Mouse (Mus musculus) ES-E14 (cell line): ENCODE results near the gene Klhdc4. TPM values are rescaled to one million over a fixed set of nuclear protein-coding genes. Genes with fewer than 3 reads are reported as not detected.

Experiments used
- DNase-seq: peaks from one replicate; pipeline ENCODE4 v3.0.0-alpha.2; 2013; ENCODE audit warnings: low read depth, low spot score
- H3K27ac ChIP-seq: 2 replicates; pipeline ENCODE4 v1.5.1; 2012; ENCODE audit warnings: low read depth, mild to moderate bottlenecking, low read length, moderate library complexity, mixed read lengths; ENCODE audit not compliant: poor library complexity, insufficient read depth, severe bottlenecking
- H3K36me3 ChIP-seq: 2 replicates; pipeline ENCODE4 v1.6.1; 2012; ENCODE audit warnings: mild to moderate bottlenecking, low read length, moderate library complexity, mixed read lengths; ENCODE audit not compliant: control insufficient read depth, poor library complexity, insufficient read depth, severe bottlenecking
- H3K4me1 ChIP-seq, 2 experiments: fragments of 150-350 bp in 1 of 2; sonication (generic) in 1 of 2; 2 replicates each; pipeline ENCODE4 v1.6.1; 2012; ENCODE audit warnings: low read length in 2 of 2, mild to moderate bottlenecking in 1 of 2, mixed read lengths in 1 of 2; ENCODE audit not compliant: control insufficient read depth in 2 of 2, insufficient read depth in 2 of 2, poor library complexity in 1 of 2
- H3K4me3 ChIP-seq, 2 experiments: fragments of 150-350 bp in 1 of 2; sonication (generic) in 1 of 2; 2 replicates each; pipeline ENCODE4 v1.5.1; 2012; ENCODE audit warnings: low read length in 2 of 2, low read depth in 1 of 2, mild to moderate bottlenecking in 1 of 2, mixed read lengths in 1 of 2; ENCODE audit not compliant: insufficient read depth in 1 of 2, poor library complexity in 1 of 2, severe bottlenecking in 1 of 2
- H3K9ac ChIP-seq: 2 replicates; pipeline ENCODE4 v1.6.1; 2012; ENCODE audit warnings: low read depth, mild to moderate bottlenecking, low read length, mixed read lengths; ENCODE audit not compliant: poor library complexity, insufficient read depth, severe bottlenecking
- H3K9me3 ChIP-seq: fragments of 150-350 bp; sonication (generic); 2 replicates; pipeline ENCODE4 v1.6.1; 2012; ENCODE audit warnings: low read depth, mild to moderate bottlenecking, low read length; ENCODE audit not compliant: control insufficient read depth, insufficient read depth
- CHD2 ChIP-seq: IDR thresholded peaks from 2 replicates; pipeline ENCODE4 v1.6.1; 2014; ENCODE audit warnings: mild to moderate bottlenecking, low read depth, low read length, inconsistent platforms
- HCFC1 ChIP-seq: IDR thresholded peaks from 2 replicates; pipeline ENCODE4 v1.6.1; 2012; ENCODE audit warnings: low read length, inconsistent platforms, borderline replicate concordance; ENCODE audit not compliant: insufficient read depth
- MAFK ChIP-seq: IDR thresholded peaks from 2 replicates; pipeline ENCODE4 v1.6.1; 2014; ENCODE audit warnings: mild to moderate bottlenecking, low read depth, low read length, inconsistent platforms; ENCODE audit not compliant: insufficient read depth
- ZC3H11A ChIP-seq: IDR thresholded peaks from 2 replicates; pipeline ENCODE4 v1.6.1; 2012; ENCODE audit warnings: low read depth, mild to moderate bottlenecking, inconsistent platforms, low read length, borderline replicate concordance
- ZNF384 ChIP-seq: IDR thresholded peaks from 2 replicates; pipeline ENCODE4 v1.6.1; 2012; ENCODE audit warnings: low read depth, low read length, inconsistent platforms
- in situ Hi-C, 2 experiments: fragments of 600-800 bp; cut with MboI; formaldehyde crosslinking; loops; one replicate each; pipeline ENCODE4 v1.15.1; 2025; ENCODE audit warnings: low sequenced_read_pairs in 2 of 2, inconsistent platforms in 1 of 2; ENCODE audit not compliant: unreplicated experiment in 2 of 2
- total RNA-seq: library from RNA; depleted of rRNA; stranded (reverse); fragments of 300-350 nt; gene quantifications from 2 replicates; pipeline ENCODE4 v1.2.3, GENCODE M21; 2012

Gene Klhdc4
- total RNA-seq, 1 experiment, result 65.9 TPM

DNA sequence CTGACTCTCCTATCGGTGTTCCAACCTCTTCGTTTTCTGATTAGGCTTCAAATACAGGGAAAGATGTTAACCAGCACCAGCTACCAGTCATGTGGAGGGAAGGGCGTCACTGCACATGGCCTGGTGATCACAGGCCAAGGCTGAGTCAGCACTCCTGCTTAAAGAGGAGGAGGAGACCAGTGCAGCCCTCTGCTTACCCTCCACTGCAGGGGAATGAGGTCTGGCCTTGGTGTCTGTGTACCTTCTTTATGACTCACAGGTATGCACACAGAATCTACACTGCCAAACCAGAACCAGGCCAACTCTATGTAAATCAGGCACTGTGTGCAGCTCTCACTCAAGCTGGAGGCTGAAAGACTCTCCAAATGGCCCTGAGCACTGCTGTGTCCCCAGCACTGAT is 17.9 kb downstream of the Klhdc4 start:
- no peak for DNase-seq
- in situ Hi-C loops, result no loop called here

DNA sequence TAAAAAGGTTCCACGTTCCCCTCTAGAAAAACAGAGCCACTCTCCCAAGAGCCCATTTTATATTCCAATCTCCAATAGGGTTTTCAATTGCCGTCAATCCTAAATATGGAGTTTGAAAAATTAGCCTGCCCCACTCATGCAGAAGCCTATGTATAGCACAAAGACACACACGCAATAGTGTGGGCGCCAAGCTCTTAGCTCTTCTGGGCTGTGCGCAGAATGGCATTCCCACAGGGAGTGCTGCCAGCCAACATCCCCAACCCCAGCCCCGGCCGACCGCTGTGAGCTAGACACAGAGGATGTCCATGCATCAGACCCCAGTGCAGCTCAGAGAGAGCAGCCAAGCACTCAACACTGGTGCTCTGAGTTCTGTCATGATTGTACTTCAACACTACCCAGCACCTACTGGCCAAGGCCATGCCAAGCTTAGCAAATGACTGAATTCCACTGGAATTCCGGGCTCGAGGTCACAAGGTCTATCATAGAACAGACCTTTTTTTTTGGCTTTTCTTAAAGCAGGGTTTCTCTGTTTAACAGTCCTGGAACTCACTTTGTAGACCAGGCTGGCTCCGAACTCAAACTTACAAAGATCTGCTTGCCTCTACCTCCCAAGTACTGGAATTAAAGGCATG is 19.7 kb downstream of the Klhdc4 start:
- DNase-seq, result no peak
- Histone ChIP-seq H3K27ac (no peak overlapping the region), H3K36me3 (peaks cover 35% of the 10 kb centered on the region), H3K4me3 (no peak overlapping the region), H3K9ac (no peak overlapping the region), H3K9me3 (no peaks in the 10 kb centered on the region), H3K4me1 (peaks cover 0 to 3% of the 10 kb centered on the region in 2 experiments; a peak in 1 of 4 replicates)
- in situ Hi-C loops, result no loop called here
- TF ChIP-seq HCFC1, result no peak
- TF ChIP-seq ZC3H11A, result no peak
- no peak for TF ChIP-seq MAFK
- TF ChIP-seq CHD2, result no peak
- no peak for TF ChIP-seq ZNF384

More for the DNA sequence above, 17.9 kb downstream of the Klhdc4 start:
- Histone ChIP-seq H3K4me3 (no peak overlapping the region), H3K27ac (no peak overlapping the region), H3K36me3 (peaks cover 22% of the 10 kb centered on the region; the same call in 1 of the 2 replicates), H3K9ac (no peak overlapping the region), H3K4me1 (peaks cover 0 to 3% of the 10 kb centered on the region in 2 experiments; a peak in 1 of 4 replicates), H3K9me3 (no peaks in the 10 kb centered on the region)
- TF ChIP-seq ZC3H11A, result no peak
- TF ChIP-seq MAFK, result peak; percentile 29; the same call in 1 of the 2 replicates

DNA sequence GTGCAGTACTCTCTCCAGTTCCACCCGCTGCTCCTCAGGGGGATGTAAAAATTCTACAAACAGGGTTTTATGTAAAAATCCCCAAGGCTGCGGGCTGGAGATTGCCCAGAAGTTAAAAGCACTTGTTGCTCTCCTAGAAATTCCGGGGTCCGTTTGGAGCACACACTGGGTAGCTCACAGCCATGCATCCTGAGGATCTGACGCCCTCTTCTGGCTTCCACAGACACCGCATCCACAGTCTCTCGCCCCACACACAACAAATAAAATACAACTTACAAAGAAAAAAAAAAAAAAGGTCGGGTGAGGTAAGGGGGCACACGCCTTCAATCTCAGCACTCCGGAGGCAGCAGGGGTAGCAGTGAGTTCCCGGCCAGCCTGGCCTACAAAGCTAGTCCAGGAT is 21.3 kb downstream of the Klhdc4 start:
- no peaks in the 10 kb centered on the region for H3K9me3 ChIP-seq
- DNase-seq, result peak; percentile 26
- H3K4me3 ChIP-seq, result no peak overlapping the region

GRCm38 (mm10) chr8:121806126-121806525 is 23.2 kb downstream of the Klhdc4 start:
- Histone ChIP-seq H3K9ac (no peak overlapping the region), H3K4me3 (no peak overlapping the region), H3K9me3 (no peaks in the 10 kb centered on the region), H3K36me3 (peaks cover 32% of the 10 kb centered on the region), H3K27ac (no peak overlapping the region), H3K4me1 (peaks cover 0 to 3% of the 10 kb centered on the region in 2 experiments; a peak in 1 of 4 replicates)
- TF ChIP-seq CHD2 (no peak), MAFK (no peak), HCFC1 (no peak), ZNF384 (no peak), ZC3H11A (no peak)
- in situ Hi-C loops, result no loop called here
- DNase-seq, result no peak

More for the DNA sequence above, 21.3 kb downstream of the Klhdc4 start:
- in situ Hi-C loops, result no loop called here
- TF ChIP-seq CHD2 (no peak), ZNF384 (peak; percentile 40; the same call in 1 of the 2 replicates), MAFK (no peak), HCFC1 (no peak), ZC3H11A (no peak)
- peaks cover 38% of the 10 kb centered on the region for H3K36me3 ChIP-seq
- peak overlapping the region; percentile 7; the same call in 1 of the 2 replicates for H3K9ac ChIP-seq
- no peak overlapping the region for H3K27ac ChIP-seq
- peaks cover 0 to 3% of the 10 kb centered on the region in 2 experiments; a peak in 1 of 4 replicates for H3K4me1 ChIP-seq
